Mouse (Mus musculus) small intestine, adult 2 months (tissue): ENCODE measurements around the gene Ehbp1. TPM values are rescaled to one million over a fixed set of nuclear protein-coding genes. Genes with fewer than 3 reads are reported as not detected.

ENCODE experiments used
- H3K27ac ChIP-seq: fragments of 200-500 bp; 2 replicates; pipeline ENCODE4 v1.5.1; 2012; ENCODE audit warnings: low read depth, low read length, control low read depth, inconsistent platforms; ENCODE audit not compliant: insufficient read depth
- H3K27me3 ChIP-seq: fragments of 200-500 bp; 2 replicates; pipeline ENCODE4 v1.6.1; 2012; ENCODE audit warnings: mild to moderate bottlenecking, moderate library complexity, low read length, inconsistent platforms; ENCODE audit not compliant: control insufficient read depth, insufficient read depth
- H3K36me3 ChIP-seq: fragments of 200-500 bp; 2 replicates; pipeline ENCODE4 v1.6.1; 2012; ENCODE audit warnings: mild to moderate bottlenecking, low read length, control low read depth, inconsistent platforms; ENCODE audit not compliant: control insufficient read depth, insufficient read depth
- H3K4me1 ChIP-seq: fragments of 200-500 bp; 2 replicates; pipeline ENCODE4 v1.6.1; 2012; ENCODE audit warnings: low read length, inconsistent platforms, mixed read lengths; ENCODE audit not compliant: control insufficient read depth, insufficient read depth, insufficient read length
- H3K4me3 ChIP-seq: fragments of 200-500 bp; 2 replicates; pipeline ENCODE4 v1.5.1; 2012; ENCODE audit warnings: low read depth, mild to moderate bottlenecking, control low read depth, inconsistent platforms, low read length, moderate library complexity
- CTCF ChIP-seq: fragments of 200-500 bp; IDR thresholded peaks from 2 replicates; pipeline ENCODE4 v1.5.1; 2012; ENCODE audit warnings: low read depth, mild to moderate bottlenecking, control low read depth, inconsistent platforms, low read length, moderate library complexity, mixed read lengths; ENCODE audit not compliant: insufficient replicate concordance, insufficient read length; ENCODE audit errors: extremely low read depth
- POLR2A ChIP-seq: fragments of 200-500 bp; IDR thresholded peaks from 2 replicates; pipeline ENCODE4 v1.6.1; 2012; ENCODE audit warnings: low read depth, mild to moderate bottlenecking, control low read depth, inconsistent platforms, low read length, moderate library complexity
- whole genome bisulfite sequencing: fragments of 180-500 bp; shearing (Covaris S2); methylation state at CpG from one replicate; pipeline ENCODE4 v1.1.7; 2018; 5-methylcytosine and 5-hydroxymethylcytosine counted together
- polyA plus RNA-seq: library from polyadenylated mRNA; depleted of rRNA; stranded (reverse); fragments of >200 nt; gene quantifications from 2 replicates; pipeline ENCODE4 v1.2.3, GENCODE M21; 2012

The Ehbp1 gene
- polyA plus RNA-seq, 1 experiment = 0.70 TPM

DNA sequence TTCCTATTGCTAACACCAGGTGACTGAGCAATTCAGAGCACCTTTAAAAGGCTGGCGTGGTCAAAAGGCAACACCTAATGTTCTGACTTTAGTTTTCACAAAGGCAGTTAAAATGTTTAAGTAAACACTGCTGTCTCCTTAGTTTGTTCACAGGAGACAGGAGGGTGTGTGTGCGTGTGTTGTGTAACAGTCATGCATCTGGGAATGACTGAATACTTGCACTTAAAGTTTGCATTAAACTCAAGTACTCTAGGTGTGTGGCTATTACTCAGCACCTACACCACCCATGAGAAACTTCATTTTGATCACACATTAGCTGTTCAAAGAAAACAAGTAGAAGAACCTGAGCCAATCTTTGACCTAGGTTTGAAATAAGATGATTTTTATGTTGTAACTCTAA, 201.4 kb downstream of the Ehbp1 start:
- H3K27ac ChIP-seq = no peak overlapping the region
- no peak overlapping the region for H3K4me3 ChIP-seq
- TF ChIP-seq POLR2A = no peak
- no peak for TF ChIP-seq CTCF
- H3K36me3 ChIP-seq = peaks cover 5% of the 10 kb centered on the region
- no peaks in the 10 kb centered on the region for H3K27me3 ChIP-seq
- H3K4me1 ChIP-seq = no peaks in the 10 kb centered on the region
- WGBS = 51% methylated on average over 2 of the region's 2 CpGs

DNA sequence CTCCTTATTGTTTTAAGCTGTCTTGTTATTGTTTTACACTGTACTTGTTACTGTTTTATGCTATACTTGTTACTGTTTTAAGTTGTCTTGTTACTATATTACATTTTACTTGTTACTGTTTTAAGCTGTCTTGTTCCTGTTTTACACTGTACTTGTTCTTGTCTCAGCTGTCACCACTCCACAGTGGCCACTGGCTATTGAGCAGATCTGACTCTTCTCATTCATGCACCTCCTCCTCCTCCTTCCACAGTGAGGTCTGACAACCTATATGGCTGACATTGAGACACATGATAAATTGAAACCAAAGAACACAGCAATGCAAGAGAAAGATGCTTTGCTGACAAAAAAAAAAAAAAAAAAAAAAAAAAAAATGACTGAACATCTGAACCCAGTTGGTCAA, 203.6 kb downstream of the Ehbp1 start:
- Histone ChIP-seq H3K27ac (no peak overlapping the region), H3K4me1 (no peaks in the 10 kb centered on the region), H3K36me3 (peaks cover 5% of the 10 kb centered on the region), H3K27me3 (no peaks in the 10 kb centered on the region), H3K4me3 (no peak overlapping the region)
- TF ChIP-seq CTCF (no peak), POLR2A (no peak)

DNA sequence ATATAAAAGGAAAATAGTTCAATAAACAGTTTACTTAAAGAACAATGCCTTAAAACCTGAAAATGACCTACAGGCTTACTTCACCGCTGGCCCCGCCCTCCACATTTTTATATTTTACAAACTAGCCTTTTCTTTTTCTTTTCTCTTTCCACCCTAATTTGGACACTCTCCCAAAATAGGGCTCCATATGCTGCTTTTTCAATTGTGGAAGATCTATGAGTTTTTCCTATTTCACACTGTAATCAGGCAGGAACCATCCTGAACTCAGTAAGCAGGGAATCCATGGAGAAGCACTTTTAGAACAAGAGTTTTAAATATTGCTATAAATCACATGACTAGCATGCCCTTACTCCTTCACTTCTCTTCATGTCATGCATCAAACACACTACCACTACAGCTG, 216.9 kb downstream of the Ehbp1 start:
- no peaks in the 10 kb centered on the region for H3K4me1 ChIP-seq
- H3K27ac ChIP-seq = no peak overlapping the region
- H3K36me3 ChIP-seq = no peaks in the 10 kb centered on the region
- TF ChIP-seq CTCF = no peak
- TF ChIP-seq POLR2A = no peak
- no peak overlapping the region for H3K4me3 ChIP-seq
- WGBS = 97% methylated on average over 2 of the region's 2 CpGs
- no peaks in the 10 kb centered on the region for H3K27me3 ChIP-seq

DNA sequence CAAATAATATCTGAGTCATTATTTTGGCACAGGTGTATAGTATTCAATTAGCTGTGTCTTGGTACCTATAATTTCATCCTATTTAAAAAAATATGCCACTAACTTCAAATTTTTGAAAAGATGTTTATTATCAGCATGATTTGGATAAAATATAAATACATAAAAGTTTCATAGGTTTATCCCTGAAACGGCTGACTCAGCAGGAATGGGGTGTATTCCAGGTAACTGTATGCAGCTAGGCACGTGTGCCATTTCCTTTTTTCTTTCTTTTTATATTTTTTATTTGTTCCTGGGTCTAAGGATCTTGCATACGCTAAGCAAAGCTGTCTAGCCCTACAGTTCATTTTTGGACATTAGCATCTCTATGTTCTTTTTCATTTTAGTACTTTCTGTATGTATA, 223.2 kb downstream of the Ehbp1 start:
- TF ChIP-seq POLR2A = no peak
- TF ChIP-seq CTCF = no peak
- WGBS = 91% methylated on average over 3 of the region's 3 CpGs

DNA sequence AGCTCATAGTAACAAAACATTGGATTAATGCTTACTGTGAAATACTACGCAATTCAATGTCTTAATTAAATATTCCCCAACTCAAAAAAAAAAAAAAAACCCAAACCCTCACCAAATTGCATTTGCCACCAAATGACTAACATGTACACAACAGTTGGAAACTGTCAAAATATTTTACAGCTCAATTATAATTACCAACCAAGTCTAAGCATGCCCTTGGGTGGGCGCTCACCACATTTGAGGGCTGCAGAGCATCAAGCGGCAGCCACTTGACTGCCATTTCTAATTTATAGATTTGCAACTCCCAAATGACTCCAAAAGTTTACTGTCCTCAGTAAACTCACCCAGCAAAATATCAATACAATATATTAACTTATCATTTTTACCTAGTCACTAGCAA, 229.9 kb downstream of the Ehbp1 start:
- Histone ChIP-seq H3K4me1 (no peaks in the 10 kb centered on the region), H3K4me3 (no peak overlapping the region), H3K36me3 (no peaks in the 10 kb centered on the region), H3K27me3 (no peaks in the 10 kb centered on the region), H3K27ac (no peak overlapping the region)
- TF ChIP-seq POLR2A (no peak), CTCF (no peak)
- WGBS = 97% methylated on average over 3 of the region's 3 CpGs

More for the DNA sequence above, 223.2 kb downstream of the Ehbp1 start:
- Histone ChIP-seq H3K4me3 (no peak overlapping the region), H3K4me1 (no peaks in the 10 kb centered on the region), H3K36me3 (no peaks in the 10 kb centered on the region), H3K27me3 (no peaks in the 10 kb centered on the region), H3K27ac (no peak overlapping the region)

DNA sequence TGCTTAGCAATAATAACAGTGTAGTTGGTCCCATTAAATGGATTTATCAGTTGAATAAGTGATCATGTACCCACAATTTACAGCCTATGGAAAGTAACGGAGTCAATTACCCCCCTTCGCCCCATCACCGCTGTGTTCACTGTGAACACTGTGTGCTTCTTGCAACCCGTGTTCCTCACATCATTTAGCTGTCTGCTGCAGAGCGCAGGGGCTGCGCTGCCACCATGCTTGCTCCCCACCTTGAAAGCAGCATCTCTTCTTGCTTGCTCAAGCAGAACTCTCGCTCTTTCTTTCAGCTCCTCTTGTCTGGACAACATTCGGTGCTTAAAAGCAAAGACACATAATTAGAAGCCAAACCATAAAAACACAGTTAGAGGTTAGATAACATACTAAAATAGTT, 252.7 kb downstream of the Ehbp1 start:
- WGBS = 97% methylated on average over 8 of the region's 8 CpGs
- TF ChIP-seq POLR2A = no peak
- no peak for TF ChIP-seq CTCF
- H3K4me3 ChIP-seq = no peak overlapping the region
- no peaks in the 10 kb centered on the region for H3K27me3 ChIP-seq
- H3K36me3 ChIP-seq = peaks cover 3% of the 10 kb centered on the region; the same call in 1 of the 2 replicates
- no peak overlapping the region for H3K27ac ChIP-seq
- no peaks in the 10 kb centered on the region for H3K4me1 ChIP-seq

DNA sequence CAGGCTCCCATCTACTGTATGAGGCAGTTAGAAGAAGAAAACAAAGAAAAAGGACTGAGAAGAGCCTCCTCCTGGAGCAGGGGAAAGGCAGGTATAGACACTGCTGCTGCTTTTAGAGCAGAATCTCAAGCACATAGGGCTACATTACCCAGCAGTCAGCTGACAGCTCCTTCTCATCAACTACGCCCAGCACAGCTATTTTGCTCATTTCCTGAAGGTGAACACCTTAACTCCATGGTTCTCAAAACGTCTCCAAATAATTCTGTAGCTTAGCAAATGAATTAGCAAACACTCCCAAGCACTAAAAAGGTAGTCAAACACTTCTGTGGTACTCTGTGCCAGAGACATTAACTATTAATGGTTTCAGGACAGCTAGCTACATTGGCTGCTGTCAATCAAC, 278.7 kb downstream of the Ehbp1 start:
- 65% methylated on average over 2 of the region's 2 CpGs for WGBS
- Histone ChIP-seq H3K27me3 (no peaks in the 10 kb centered on the region), H3K36me3 (peaks cover 12% of the 10 kb centered on the region; the same call in 1 of the 2 replicates), H3K27ac (no peak overlapping the region), H3K4me3 (no peak overlapping the region), H3K4me1 (no peaks in the 10 kb centered on the region)
- no peak for TF ChIP-seq POLR2A
- TF ChIP-seq CTCF = no peak

DNA sequence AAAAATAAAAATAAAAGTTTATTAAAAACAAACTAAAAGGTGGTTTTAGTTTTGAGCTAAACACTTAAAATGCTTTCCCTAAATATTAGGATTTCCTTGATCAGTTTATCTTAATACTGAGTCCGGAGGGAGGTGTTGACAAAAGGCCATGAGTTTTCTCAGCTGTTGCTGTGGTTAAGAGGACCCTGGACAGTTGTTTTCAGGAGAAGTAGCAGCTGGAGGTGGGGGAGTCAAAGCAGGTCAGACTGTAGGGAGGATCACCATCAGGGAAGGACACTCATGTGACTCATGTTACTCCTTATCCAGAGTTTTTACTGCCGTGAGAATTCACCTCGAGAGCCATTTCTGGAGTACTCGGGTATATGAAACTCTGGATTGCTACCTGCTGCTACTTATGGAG, 280.4 kb downstream of the Ehbp1 start:
- Histone ChIP-seq H3K27ac (no peak overlapping the region), H3K27me3 (no peaks in the 10 kb centered on the region), H3K36me3 (peaks cover 11% of the 10 kb centered on the region), H3K4me1 (no peaks in the 10 kb centered on the region), H3K4me3 (no peak overlapping the region)
- WGBS = 79% methylated on average over 4 of the region's 4 CpGs
- TF ChIP-seq POLR2A = no peak
- no peak for TF ChIP-seq CTCF
